Mouse (Mus musculus): ENCODE measurements at regions not wholly inside any gene's neighbourhood (a gene's known extent, or its start where the extent isn't known, plus 50 kb on each side); places are given as distances from the start of the nearest gene placed in this dataset.

GRCm38 (mm10) chr10:92097081-92097480 lies 625.1 kb downstream of the Nedd1 start:
- TF ChIP-seq POLR2A (IDR thresholded peaks at IDR 0.05; ENCODE audit: low read depth, low read length): no peak
- H3K36me3 ChIP-seq (ENCODE audit: control insufficient read depth, insufficient read depth, low read length): no peaks in the 10 kb centered on the region
- H3K4me3 ChIP-seq (ENCODE audit: low read depth, low read length): no peak overlapping the region
- H3K4me1 ChIP-seq (ENCODE audit: control insufficient read depth, insufficient read depth, insufficient read length, low read length): no peaks in the 10 kb centered on the region
- 80% methylated on average over 4 of the region's 4 CpGs for WGBS
- no peak overlapping the region for H3K27ac ChIP-seq (ENCODE audit: insufficient read depth, low read depth, low read length)
- no peaks in the 10 kb centered on the region for H3K27me3 ChIP-seq (ENCODE audit: control insufficient read depth, insufficient read depth, low read length)

DNA sequence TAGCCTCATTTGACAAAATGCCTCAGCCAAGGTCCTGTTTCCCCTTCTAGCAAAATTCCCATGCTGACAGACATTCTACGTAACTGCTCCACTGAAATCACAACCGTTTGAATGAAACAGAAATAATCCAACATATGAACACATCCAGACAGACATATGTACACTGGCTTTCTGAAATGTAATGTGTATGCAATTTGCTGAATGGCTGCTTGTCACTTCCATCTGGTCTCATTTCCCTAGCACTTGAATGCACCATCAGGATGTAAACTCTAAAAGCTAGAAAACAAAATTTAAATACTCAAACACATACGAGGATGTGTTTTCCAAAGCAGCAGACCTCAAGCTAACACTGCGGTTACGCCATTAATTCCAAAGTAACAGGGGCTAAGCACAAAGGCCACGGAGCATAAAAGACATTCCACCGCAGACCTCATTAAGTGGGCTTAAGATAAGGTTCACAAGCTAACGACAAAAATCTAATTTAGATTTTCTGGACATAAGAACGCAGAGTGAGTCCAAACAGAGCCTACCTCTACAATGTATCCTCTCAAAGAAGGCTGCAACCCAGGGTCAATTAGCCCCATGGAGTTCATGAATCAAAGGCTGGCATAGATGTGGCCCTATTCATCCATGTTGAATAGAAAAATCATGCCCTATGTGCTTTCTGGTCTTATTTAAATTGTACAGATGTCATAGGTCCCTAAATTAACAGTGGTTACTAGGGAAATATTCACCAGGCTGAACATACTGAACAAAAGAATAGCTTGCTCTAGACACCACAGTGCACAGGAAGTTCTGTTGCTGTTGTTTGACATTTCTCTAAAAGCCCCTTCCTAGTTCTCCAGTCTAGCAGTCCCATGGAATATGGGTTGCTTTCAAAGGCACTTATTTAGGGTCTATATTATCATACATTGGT lies 630.5 kb downstream of the Nedd1 start:
- Histone ChIP-seq H3K27me3 (ENCODE audit: control insufficient read depth, insufficient read depth, low read length) (no peaks in the 10 kb centered on the region), H3K4me1 (ENCODE audit: control insufficient read depth, insufficient read depth, insufficient read length, low read length) (no peaks in the 10 kb centered on the region), H3K27ac (ENCODE audit: insufficient read depth, low read depth, low read length) (no peak overlapping the region), H3K36me3 (ENCODE audit: control insufficient read depth, insufficient read depth, low read length) (no peaks in the 10 kb centered on the region), H3K4me3 (ENCODE audit: low read depth, low read length) (no peak overlapping the region)
- no peak for TF ChIP-seq POLR2A (IDR thresholded peaks at IDR 0.05; ENCODE audit: low read depth, low read length)
- no peak for TF ChIP-seq CTCF (IDR thresholded peaks at IDR 0.05; ENCODE audit: extremely low read depth, insufficient read length, insufficient replicate concordance, low read depth, low read length)
- 60% methylated on average over 9 of the region's 9 CpGs for WGBS

GRCm38 (mm10) chr10:92082111-92082510 lies 640.1 kb downstream of the Nedd1 start:
- H3K4me3 ChIP-seq (ENCODE audit: low read depth, low read length): no peak overlapping the region
- TF ChIP-seq POLR2A (IDR thresholded peaks at IDR 0.05; ENCODE audit: low read depth, low read length) (no peak), CTCF (IDR thresholded peaks at IDR 0.05; ENCODE audit: extremely low read depth, insufficient read length, insufficient replicate concordance, low read depth, low read length) (no peak)
- WGBS: 68% methylated on average over 4 of the region's 4 CpGs
- H3K27ac ChIP-seq (ENCODE audit: insufficient read depth, low read depth, low read length): no peak overlapping the region
- H3K27me3 ChIP-seq (ENCODE audit: control insufficient read depth, insufficient read depth, low read length): no peaks in the 10 kb centered on the region
- no peaks in the 10 kb centered on the region for H3K36me3 ChIP-seq (ENCODE audit: control insufficient read depth, insufficient read depth, low read length)
- H3K4me1 ChIP-seq (ENCODE audit: control insufficient read depth, insufficient read depth, insufficient read length, low read length): no peaks in the 10 kb centered on the region

GRCm38 (mm10) chr10:92081199-92081598 lies 641.0 kb downstream of the Nedd1 start:
- 38% methylated on average over 1 of the region's 1 CpGs for WGBS
- no peak for TF ChIP-seq CTCF (IDR thresholded peaks at IDR 0.05; ENCODE audit: extremely low read depth, insufficient read length, insufficient replicate concordance, low read depth, low read length)
- no peak for TF ChIP-seq POLR2A (IDR thresholded peaks at IDR 0.05; ENCODE audit: low read depth, low read length)
- Histone ChIP-seq H3K36me3 (ENCODE audit: control insufficient read depth, insufficient read depth, low read length) (no peaks in the 10 kb centered on the region), H3K27ac (ENCODE audit: insufficient read depth, low read depth, low read length) (no peak overlapping the region), H3K4me1 (ENCODE audit: control insufficient read depth, insufficient read depth, insufficient read length, low read length) (no peaks in the 10 kb centered on the region), H3K27me3 (ENCODE audit: control insufficient read depth, insufficient read depth, low read length) (no peaks in the 10 kb centered on the region), H3K4me3 (ENCODE audit: low read depth, low read length) (no peak overlapping the region)

- 86% methylated on average over 4 of the region's 4 CpGs for WGBS
- Histone ChIP-seq H3K27ac (ENCODE audit: insufficient read depth, low read depth, low read length) (no peak overlapping the region), H3K27me3 (ENCODE audit: control insufficient read depth, insufficient read depth, low read length) (no peaks in the 10 kb centered on the region), H3K4me3 (ENCODE audit: low read depth, low read length) (no peak overlapping the region), H3K36me3 (ENCODE audit: control insufficient read depth, insufficient read depth, low read length) (no peaks in the 10 kb centered on the region), H3K4me1 (ENCODE audit: control insufficient read depth, insufficient read depth, insufficient read length, low read length) (no peaks in the 10 kb centered on the region)
- TF ChIP-seq POLR2A (IDR thresholded peaks at IDR 0.05; ENCODE audit: low read depth, low read length): no peak
- TF ChIP-seq CTCF (IDR thresholded peaks at IDR 0.05; ENCODE audit: extremely low read depth, insufficient read length, insufficient replicate concordance, low read depth, low read length): no peak
Observed at GRCm38 (mm10) chr10:92079421-92079820, 642.8 kb downstream of the Nedd1 start.

GRCm38 (mm10) chr10:92077291-92077690 lies 644.9 kb downstream of the Nedd1 start:
- H3K27me3 ChIP-seq (ENCODE audit: control insufficient read depth, insufficient read depth, low read length): no peaks in the 10 kb centered on the region
- H3K36me3 ChIP-seq (ENCODE audit: control insufficient read depth, insufficient read depth, low read length): no peaks in the 10 kb centered on the region
- WGBS: 51% methylated on average over 3 of the region's 3 CpGs
- no peak for TF ChIP-seq CTCF (IDR thresholded peaks at IDR 0.05; ENCODE audit: extremely low read depth, insufficient read length, insufficient replicate concordance, low read depth, low read length)
- no peak for TF ChIP-seq POLR2A (IDR thresholded peaks at IDR 0.05; ENCODE audit: low read depth, low read length)
- no peaks in the 10 kb centered on the region for H3K4me1 ChIP-seq (ENCODE audit: control insufficient read depth, insufficient read depth, insufficient read length, low read length)
- no peak overlapping the region for H3K27ac ChIP-seq (ENCODE audit: insufficient read depth, low read depth, low read length)
- H3K4me3 ChIP-seq (ENCODE audit: low read depth, low read length): no peak overlapping the region

DNA sequence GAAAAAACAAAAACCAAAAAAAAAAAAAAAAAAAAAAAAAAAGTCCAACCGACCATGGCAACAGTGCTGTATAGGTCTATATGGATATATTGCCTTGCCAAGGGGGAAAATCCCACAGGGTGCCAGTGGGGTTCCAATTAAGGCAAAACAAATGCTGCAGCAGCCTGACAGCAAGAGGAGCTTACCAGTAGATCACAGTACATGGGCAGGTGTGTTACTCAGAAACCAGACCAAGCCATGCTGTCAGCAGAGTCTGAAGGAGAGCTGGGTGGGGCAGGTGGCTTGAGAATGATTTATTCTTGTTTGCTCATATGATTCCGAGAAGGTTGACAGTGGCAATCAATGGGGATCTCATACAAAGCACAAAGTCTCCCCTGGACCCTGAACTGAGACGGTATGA lies 645.5 kb downstream of the Nedd1 start:
- Histone ChIP-seq H3K4me1 (ENCODE audit: control insufficient read depth, insufficient read depth, insufficient read length, low read length) (no peaks in the 10 kb centered on the region), H3K27me3 (ENCODE audit: control insufficient read depth, insufficient read depth, low read length) (no peaks in the 10 kb centered on the region), H3K4me3 (ENCODE audit: low read depth, low read length) (no peak overlapping the region), H3K36me3 (ENCODE audit: control insufficient read depth, insufficient read depth, low read length) (no peaks in the 10 kb centered on the region), H3K27ac (ENCODE audit: insufficient read depth, low read depth, low read length) (no peak overlapping the region)
- 35% methylated on average over 3 of the region's 3 CpGs for WGBS
- no peak for TF ChIP-seq CTCF (IDR thresholded peaks at IDR 0.05; ENCODE audit: extremely low read depth, insufficient read length, insufficient replicate concordance, low read depth, low read length)
- TF ChIP-seq POLR2A (IDR thresholded peaks at IDR 0.05; ENCODE audit: low read depth, low read length): no peak
